Mouse (Mus musculus): Measurements from ENCODE around the gene Glo1. TPM values are rescaled to one million over a fixed set of nuclear protein-coding genes. Genes with fewer than 3 reads are reported as not detected.

The Glo1 gene
- polyA plus RNA-seq, 2 experiments = 87.9 to 214 TPM

- Histone ChIP-seq H3K27ac (replicated peaks; ENCODE audit: low read depth, low read length) (no peak overlapping the region), H3K4me2 (replicated peaks; ENCODE audit: low read depth, low read length, severe bottlenecking) (no peak overlapping the region), H3K9me3 (ENCODE audit: control insufficient read depth, low read length) (no peaks in the 10 kb centered on the region), H3K4me1 (ENCODE audit: control insufficient read depth, insufficient read depth, low read length) (peaks cover 5% of the 10 kb centered on the region; the same call in 1 of the 2 replicates), H3K4me3 (replicated peaks; ENCODE audit: low read length) (no peak overlapping the region), H3K36me3 (ENCODE audit: control insufficient read depth, insufficient read depth, low read length) (no peaks in the 10 kb centered on the region), H3K27me3 (ENCODE audit: control insufficient read depth, insufficient read depth, low read length) (no peaks in the 10 kb centered on the region), H3K9ac (ENCODE audit: low read depth, low read length, severe bottlenecking) (no peak overlapping the region)
- DNase-seq (ENCODE audit: low spot score) = no peak
- 67% methylated on average over 5 of the region's 5 CpGs for WGBS
- no peak for TF ChIP-seq POLR2A (IDR thresholded peaks at IDR 0.05; ENCODE audit: borderline replicate concordance, extremely low read depth, insufficient read depth, insufficient read length)
- no peak for ATAC-seq (ENCODE audit: low FRiP score, low read depth)
Observed at GRCm38 (mm10) chr17:30536651-30537050, 90.0 kb downstream of the Glo1 start.

Other genes with a start within 250 kb of the Glo1 start
- 18.3 and 25.8 TPM in 2 replicates for gene Btbd9, start 50.4 kb downstream of the Glo1 start, polyA plus RNA-seq (2012; rRNA removed)
- 46.9 and 49.1 TPM in 2 replicates for gene Btbd9, start 50.4 kb downstream of the Glo1 start, polyA plus RNA-seq (2014; fragmentation: Nextera tagmentation; extraction: Ambion mirVana)
- 0.69 and 0.86 TPM in 2 replicates for gene Dnah8, start 2.5 kb downstream of the Glo1 start, polyA plus RNA-seq (2012; rRNA removed)
- gene Dnah8, start 2.5 kb downstream of the Glo1 start, polyA plus RNA-seq (2014; fragmentation: Nextera tagmentation; extraction: Ambion mirVana) = 1.2 and 2.1 TPM in 2 replicates

Data from limb, embryonic 14.5 days (tissue).